In genomic region chr2:91281366-91281765, GRCm38 (mm10) we compare ENCODE assay signal across 13 mouse cellular contexts. TPM values are rescaled to one million over a fixed set of nuclear protein-coding genes. Genes with fewer than 3 reads are reported as not detected.
A peak's percentile ranks its signal among the peaks of the same experiment; 100 is the strongest.
DNase-seq lines count a peak whose midpoint lies in the region; ATAC-seq and TF ChIP-seq lines count a peak whose summit lies in the region.
"Had no signal": no experiment of that assay in that cellular context is flagged by ENCODE, and none has a peak within 500 bp of the region (broad histone marks: within the 10 kb centered on the region; RNA-seq: fewer than 3 reads in every experiment).

No protein-coding gene starts in this region.

- TF ChIP-seq CTCF in lung, postnatal 0 days (IDR thresholded peaks at IDR 0.05): no peak

- 50% methylated on average over 5 of the region's 5 CpGs for WGBS in limb, embryonic 11.5 days
- 59% methylated on average over 5 of the region's 5 CpGs for WGBS in limb, embryonic 10.5 days
- WGBS in embryonic facial prominence, embryonic 10.5 days: 48% methylated on average over 5 of the region's 5 CpGs
- 54% methylated on average over 5 of the region's 5 CpGs for WGBS in intestine, embryonic 14.5 days
- 36% methylated on average over 5 of the region's 5 CpGs for WGBS in lung, postnatal 0 days

- TF ChIP-seq EP300 in lung, postnatal 0 days (IDR thresholded peaks at IDR 0.05): no peak

- no peak overlapping the region for H3K27ac ChIP-seq in limb, embryonic 11.5 days (replicated peaks; ENCODE audit: low read depth, low read length)
- no peak overlapping the region for H3K27ac ChIP-seq in limb, embryonic 10.5 days
- 0 out of 2 replicates have a peak overlapping the region, but pooled peaks have one; percentile 57 for H3K27ac ChIP-seq in embryonic facial prominence, embryonic 10.5 days (replicated peaks)
- H3K27ac ChIP-seq in intestine, embryonic 14.5 days (ENCODE audit: low read depth): no peak overlapping the region
- no peak overlapping the region for H3K27ac ChIP-seq in lung, postnatal 0 days (ENCODE audit: low read length)
- H3K27ac ChIP-seq: forebrain, embryonic 15.5 days; lung, embryonic 15.5 days; neural tube, embryonic 13.5 days had no signal

- no peaks in the 10 kb centered on the region for H3K36me3 ChIP-seq in limb, embryonic 11.5 days (ENCODE audit: control insufficient read depth, insufficient read depth, low read length)
- peaks cover 26% of the 10 kb centered on the region for H3K36me3 ChIP-seq in limb, embryonic 10.5 days
- H3K36me3 ChIP-seq in embryonic facial prominence, embryonic 10.5 days (replicated peaks): peaks cover 24% of the 10 kb centered on the region
- H3K36me3 ChIP-seq in intestine, embryonic 14.5 days (ENCODE audit: control insufficient read depth, insufficient read depth, low read length): peaks cover 11% of the 10 kb centered on the region
- H3K36me3 ChIP-seq in lung, postnatal 0 days (ENCODE audit: insufficient read depth, low read length): no peaks in the 10 kb centered on the region

- no peak overlapping the region for H3K9ac ChIP-seq in limb, embryonic 11.5 days (ENCODE audit: low read length)
- H3K9ac ChIP-seq in intestine, embryonic 14.5 days (ENCODE audit: low read length): no peak overlapping the region
- H3K9ac ChIP-seq in lung, postnatal 0 days (replicated peaks; ENCODE audit: low read depth): no peak overlapping the region
- H3K9ac ChIP-seq: forebrain, embryonic 15.5 days; lung, embryonic 15.5 days; neural tube, embryonic 13.5 days had no signal

- no peak overlapping the region for H3K4me3 ChIP-seq in limb, embryonic 11.5 days (ENCODE audit: low read depth, low read length)
- H3K4me3 ChIP-seq in limb, embryonic 10.5 days: no peak overlapping the region
- no peak overlapping the region for H3K4me3 ChIP-seq in embryonic facial prominence, embryonic 10.5 days
- no peak overlapping the region for H3K4me3 ChIP-seq in intestine, embryonic 14.5 days (ENCODE audit: low read depth, low read length)
- H3K4me3 ChIP-seq in lung, postnatal 0 days (ENCODE audit: low read depth, low read length): no peak overlapping the region
- H3K4me3 ChIP-seq: forebrain, embryonic 15.5 days; lung, embryonic 15.5 days; neural tube, embryonic 13.5 days had no signal

- ATAC-seq in limb, embryonic 11.5 days (ENCODE audit: insufficient number of reproducible peaks, low FRiP score, low TSS enrichment, low read depth): 0 out of 2 replicates have a peak, but pooled peaks have one; percentile 24
- peak; percentile 78 for ATAC-seq in intestine, embryonic 14.5 days (replicated peaks; ENCODE audit: low FRiP score, low TSS enrichment, low read depth)
- peak; percentile 58 for ATAC-seq in lung, postnatal 0 days
- no peak for ATAC-seq in activated CD4-positive, CD25-positive, alpha-beta regulatory T cell, adult 4 months
- ATAC-seq: forebrain, embryonic 15.5 days had no signal

- peaks cover 4% of the 10 kb centered on the region for H3K4me1 ChIP-seq in limb, embryonic 11.5 days (ENCODE audit: control insufficient read depth, insufficient read depth, low read length)
- peaks cover 24% of the 10 kb centered on the region for H3K4me1 ChIP-seq in limb, embryonic 10.5 days
- peaks cover 22% of the 10 kb centered on the region for H3K4me1 ChIP-seq in embryonic facial prominence, embryonic 10.5 days
- H3K4me1 ChIP-seq in intestine, embryonic 14.5 days (replicated peaks; ENCODE audit: control insufficient read depth, insufficient read depth, low read length): 0 out of 2 replicates have a peak, but pooled peaks cover 3% of the 10 kb centered on the region
- H3K4me1 ChIP-seq in lung, postnatal 0 days (ENCODE audit: insufficient read depth, low read depth, low read length): no peaks in the 10 kb centered on the region

- no peaks in the 10 kb centered on the region for H3K9me3 ChIP-seq in limb, embryonic 11.5 days (ENCODE audit: control insufficient read depth, low read length)
- no peaks in the 10 kb centered on the region for H3K9me3 ChIP-seq in limb, embryonic 10.5 days (replicated peaks)
- no peaks in the 10 kb centered on the region for H3K9me3 ChIP-seq in embryonic facial prominence, embryonic 10.5 days
- no peaks in the 10 kb centered on the region for H3K9me3 ChIP-seq in intestine, embryonic 14.5 days (ENCODE audit: control insufficient read depth, low read length)
- H3K9me3 ChIP-seq in lung, postnatal 0 days (ENCODE audit: low read length): no peaks in the 10 kb centered on the region
- H3K9me3 ChIP-seq: forebrain, embryonic 15.5 days; lung, embryonic 15.5 days; neural tube, embryonic 13.5 days had no signal

- H3K27me3 ChIP-seq in limb, embryonic 11.5 days (ENCODE audit: control insufficient read depth, insufficient read depth, low read length): no peaks in the 10 kb centered on the region
- no peaks in the 10 kb centered on the region for H3K27me3 ChIP-seq in limb, embryonic 10.5 days (ENCODE audit: low read depth, poor library complexity, severe bottlenecking)
- H3K27me3 ChIP-seq in embryonic facial prominence, embryonic 10.5 days (replicated peaks; ENCODE audit: low read depth, poor library complexity, severe bottlenecking): no peaks in the 10 kb centered on the region
- H3K27me3 ChIP-seq in intestine, embryonic 14.5 days (replicated peaks; ENCODE audit: control insufficient read depth, insufficient read depth, low read length): no peaks in the 10 kb centered on the region
- no peaks in the 10 kb centered on the region for H3K27me3 ChIP-seq in lung, postnatal 0 days (replicated peaks; ENCODE audit: insufficient read depth, low read length)
- H3K27me3 ChIP-seq: forebrain, embryonic 15.5 days; lung, embryonic 15.5 days; neural tube, embryonic 13.5 days had no signal

- H3K4me2 ChIP-seq in limb, embryonic 11.5 days (ENCODE audit: low read depth, severe bottlenecking): no peak overlapping the region
- no peak overlapping the region for H3K4me2 ChIP-seq in intestine, embryonic 14.5 days (ENCODE audit: low read length)
- H3K4me2 ChIP-seq in lung, postnatal 0 days (replicated peaks; ENCODE audit: low read depth, low read length): no peak overlapping the region
- H3K4me2 ChIP-seq: forebrain, embryonic 15.5 days; lung, embryonic 15.5 days; neural tube, embryonic 13.5 days had no signal

- no peak for DNase-seq in limb, embryonic 11.5 days (ENCODE audit: low spot score)
- DNase-seq in limb, embryonic 10.5 days (ENCODE audit: low spot score): no peak
- peak; percentile 32 for DNase-seq in embryonic facial prominence, embryonic 10.5 days (ENCODE audit: low spot score)
- DNase-seq in intestine, embryonic 14.5 days (ENCODE audit: low spot score): no peak
- DNase-seq in lung, postnatal 0 days (ENCODE audit: low spot score): peak; percentile 64
- DNase-seq in spleen, adult 18-20 months: no peak
- DNase-seq: adrenal gland, postnatal 14 days; right cerebral cortex, postnatal 25 days; thymus, adult 18-20 months had no signal

RNA-seq across cellular contexts. Expression of gene Arfgap2, which starts 16.6 kb away (rescaled TPM):
- polyA plus RNA-seq in limb, embryonic 11.5 days (2014; fragmentation: Nextera tagmentation; extraction: Ambion mirVana): 89.4 and 100 TPM in 2 replicates
- polyA plus RNA-seq in limb, embryonic 10.5 days (2016; fragmentation: Nextera tagmentation; extraction: Ambion mirVana): 101 and 113 TPM in 2 replicates
- polyA plus RNA-seq in embryonic facial prominence, embryonic 10.5 days (2016; fragmentation: Nextera tagmentation; extraction: Ambion mirVana): 101 and 102 TPM in 2 replicates
- 72.4 and 73.8 TPM in 2 replicates for polyA plus RNA-seq in intestine, embryonic 14.5 days (2014; fragmentation: Nextera tagmentation; extraction: Ambion mirVana)
- 57.4 and 64.0 TPM in 2 replicates for polyA plus RNA-seq in lung, postnatal 0 days (2015; fragmentation: Nextera tagmentation; extraction: Ambion mirVana)
- 10 to 100 TPM; 73.1 to 85.9 TPM for polyA plus RNA-seq in activated CD4-positive, CD25-positive, alpha-beta regulatory T cell, adult 4 months (2017; shearing (Covaris generic))

RNA-seq across cellular contexts. Expression of gene Pacsin3, which starts 25.6 kb away (rescaled TPM):
- 29.5 and 31.8 TPM in 2 replicates for polyA plus RNA-seq in limb, embryonic 11.5 days (2014; fragmentation: Nextera tagmentation; extraction: Ambion mirVana)
- polyA plus RNA-seq in limb, embryonic 10.5 days (2016; fragmentation: Nextera tagmentation; extraction: Ambion mirVana): 23.6 and 37.0 TPM in 2 replicates
- 33.4 and 33.6 TPM in 2 replicates for polyA plus RNA-seq in embryonic facial prominence, embryonic 10.5 days (2016; fragmentation: Nextera tagmentation; extraction: Ambion mirVana)
- 25.1 and 25.5 TPM in 2 replicates for polyA plus RNA-seq in intestine, embryonic 14.5 days (2014; fragmentation: Nextera tagmentation; extraction: Ambion mirVana)
- polyA plus RNA-seq in lung, postnatal 0 days (2015; fragmentation: Nextera tagmentation; extraction: Ambion mirVana): 31.5 and 34.6 TPM in 2 replicates
- 1 to 10 TPM in 1 of 2 experiments, under 1 TPM in 1; 0.61 to 1.0 TPM for polyA plus RNA-seq in activated CD4-positive, CD25-positive, alpha-beta regulatory T cell, adult 4 months (2017; shearing (Covaris generic))

RNA-seq across cellular contexts. Expression of gene Ddb2, which starts 44.6 kb away (rescaled TPM):
- polyA plus RNA-seq in limb, embryonic 11.5 days (2014; fragmentation: Nextera tagmentation; extraction: Ambion mirVana): 16.3 and 18.5 TPM in 2 replicates
- polyA plus RNA-seq in limb, embryonic 10.5 days (2016; fragmentation: Nextera tagmentation; extraction: Ambion mirVana): 10.4 and 12.7 TPM in 2 replicates
- polyA plus RNA-seq in embryonic facial prominence, embryonic 10.5 days (2016; fragmentation: Nextera tagmentation; extraction: Ambion mirVana): 9.3 and 9.9 TPM in 2 replicates
- polyA plus RNA-seq in intestine, embryonic 14.5 days (2014; fragmentation: Nextera tagmentation; extraction: Ambion mirVana): 16.3 and 22.2 TPM in 2 replicates
- polyA plus RNA-seq in lung, postnatal 0 days (2015; fragmentation: Nextera tagmentation; extraction: Ambion mirVana): 13.6 and 14.1 TPM in 2 replicates
- 10 to 100 TPM; 52.5 to 55.7 TPM for polyA plus RNA-seq in activated CD4-positive, CD25-positive, alpha-beta regulatory T cell, adult 4 months (2017; shearing (Covaris generic))

Comparison
In these comparisons a context has a peak if more than half of its experiments do, and no peak if none do; other contexts are left out.
1. DNase-seq: peak in embryonic facial prominence, embryonic 10.5 days (single experiment) and lung, postnatal 0 days (single experiment); none in limb, embryonic 11.5 days (single experiment), limb, embryonic 10.5 days (single experiment), intestine, embryonic 14.5 days (single experiment) and spleen, adult 18-20 months (0 of 2).
2. RNA of gene Pacsin3, which starts 25.6 kb away (polyA plus RNA-seq): 23.6 to 37.0 TPM in limb, embryonic 10.5 days, 31.5 to 34.6 TPM in lung, postnatal 0 days, 33.4 to 33.6 TPM in embryonic facial prominence, embryonic 10.5 days, 29.5 to 31.8 TPM in limb, embryonic 11.5 days and 25.1 to 25.5 TPM in intestine, embryonic 14.5 days; 0.61 to 1.0 TPM in activated CD4-positive, CD25-positive, alpha-beta regulatory T cell, adult 4 months; every median in the first group is over 10 times any median in the second.